Mouse (Mus musculus) neural tube, embryonic 13.5 days (tissue): ENCODE results near the gene Plekhm2. TPM values are rescaled to one million over a fixed set of nuclear protein-coding genes. Genes with fewer than 3 reads are reported as not detected.
A peak's percentile ranks its signal among the peaks of the same experiment; 100 is the strongest.

Source experiments
- ATAC-seq: fragments of 200-750 bp; cut with Nextera tagmentation; 2 replicates; pipeline ENCODE4 v1.8.0; 2017; ENCODE audit warnings: low read depth, mild to moderate bottlenecking, moderate TSS enrichment, moderate library complexity
- H3K27ac ChIP-seq: fragments of 300-500 bp; sonication (generic); replicated peaks from 2 replicates; pipeline ENCODE4 v1.5.1; 2015; ENCODE audit warnings: moderate library complexity, mild to moderate bottlenecking, inconsistent platforms
- H3K27me3 ChIP-seq: fragments of 300-500 bp; sonication (generic); 2 replicates; pipeline ENCODE4 v1.6.1; 2015; ENCODE audit warnings: mild to moderate bottlenecking, inconsistent platforms
- H3K36me3 ChIP-seq: fragments of 300-500 bp; sonication (generic); 2 replicates; pipeline ENCODE4 v1.6.1; 2015; ENCODE audit warnings: mild to moderate bottlenecking, inconsistent platforms
- H3K4me1 ChIP-seq: fragments of 300-500 bp; sonication (generic); replicated peaks from 2 replicates; pipeline ENCODE4 v1.6.1; 2015; ENCODE audit warnings: inconsistent platforms
- H3K4me2 ChIP-seq: fragments of 300-500 bp; sonication (generic); 2 replicates; pipeline ENCODE4 v1.6.1; 2015; ENCODE audit warnings: inconsistent platforms, mild to moderate bottlenecking, moderate library complexity
- H3K4me3 ChIP-seq: fragments of 300-500 bp; sonication (generic); 2 replicates; pipeline ENCODE4 v1.5.1; 2015; ENCODE audit warnings: mild to moderate bottlenecking, inconsistent platforms
- H3K9ac ChIP-seq: fragments of 300-500 bp; sonication (generic); 2 replicates; pipeline ENCODE4 v1.6.1; 2015; ENCODE audit warnings: moderate library complexity, mild to moderate bottlenecking, inconsistent platforms
- H3K9me3 ChIP-seq: fragments of 300-500 bp; sonication (generic); 2 replicates; pipeline ENCODE4 v1.6.1; 2016; ENCODE audit warnings: inconsistent platforms
- WGBS: fragments of 180-500 bp; shearing (Covaris S2); methylation state at CpG from one replicate; pipeline ENCODE4 v1.1.7; 2015; 5-methylcytosine and 5-hydroxymethylcytosine counted together
- polyA plus RNA-seq: library from polyadenylated mRNA; unstranded; fragments of >200 nt; fragmentation: Nextera tagmentation; extraction: Ambion mirVana; gene quantifications from 2 replicates; pipeline ENCODE4 v1.2.1, GENCODE M21; 2015

The Plekhm2 gene
- polyA plus RNA-seq, 1 experiment from 2014 or later: 7.6 TPM

DNA sequence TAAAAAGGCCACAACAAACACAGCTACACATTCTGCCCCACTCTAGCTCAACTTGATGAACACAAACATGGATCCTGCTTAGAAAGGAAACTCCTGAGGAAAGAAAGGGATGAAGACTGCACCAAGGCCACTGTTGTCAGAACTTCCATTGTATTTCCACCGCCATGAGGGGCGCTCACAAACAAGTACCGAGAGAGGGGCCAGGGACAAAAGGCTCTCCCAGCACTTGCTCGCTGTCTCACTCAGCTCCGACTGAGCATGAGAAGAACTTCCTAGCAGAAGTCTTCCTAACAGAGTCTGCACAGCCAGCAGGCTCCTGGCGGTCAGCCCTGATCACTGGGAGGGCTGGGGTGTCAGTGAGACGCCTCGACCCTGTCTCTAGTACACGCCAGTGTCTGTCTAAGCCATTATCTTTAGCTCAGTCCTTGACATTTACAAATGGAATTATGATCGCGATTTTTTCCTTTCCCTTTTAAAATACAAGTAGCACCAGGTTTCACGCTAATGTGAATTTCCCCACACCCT, 18.1 kb upstream of the Plekhm2 start:
- Histone ChIP-seq H3K27me3 (no peaks in the 10 kb centered on the region), H3K4me3 (no peak overlapping the region), H3K9me3 (no peaks in the 10 kb centered on the region), H3K4me1 (no peaks in the 10 kb centered on the region), H3K9ac (no peak overlapping the region), H3K36me3 (peaks cover 58% of the 10 kb centered on the region), H3K4me2 (no peak overlapping the region), H3K27ac (no peak overlapping the region)
- ATAC-seq: no peak
- WGBS: 69% methylated on average over 12 of the region's 12 CpGs

DNA sequence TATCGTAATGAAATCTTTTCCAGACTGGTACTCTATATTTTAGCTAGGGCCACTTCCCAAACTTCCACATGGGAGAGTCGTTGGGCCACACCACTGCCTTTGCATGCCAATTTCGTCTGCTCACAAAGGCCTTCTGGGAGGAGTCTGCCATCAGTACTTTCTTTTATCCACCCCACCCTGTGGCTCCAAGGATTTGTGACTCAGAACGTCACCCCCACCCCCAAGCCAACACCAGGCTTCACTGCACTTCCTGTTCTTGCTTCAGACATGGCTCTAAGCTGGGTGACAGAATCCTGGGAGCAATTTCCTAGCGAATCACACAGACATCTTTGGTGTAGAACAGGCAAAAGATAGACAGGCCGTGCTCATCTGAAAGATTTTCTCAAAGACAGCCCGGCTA, 17.1 kb upstream of the Plekhm2 start:
- no peaks in the 10 kb centered on the region for H3K9me3 ChIP-seq
- no peaks in the 10 kb centered on the region for H3K4me1 ChIP-seq
- H3K4me2 ChIP-seq: no peak overlapping the region
- H3K4me3 ChIP-seq: no peak overlapping the region
- no peak overlapping the region for H3K27ac ChIP-seq
- 57% methylated on average over 7 of the region's 7 CpGs for WGBS
- H3K36me3 ChIP-seq: peaks cover 57% of the 10 kb centered on the region
- no peaks in the 10 kb centered on the region for H3K27me3 ChIP-seq
- no peak for ATAC-seq
- no peak overlapping the region for H3K9ac ChIP-seq

DNA sequence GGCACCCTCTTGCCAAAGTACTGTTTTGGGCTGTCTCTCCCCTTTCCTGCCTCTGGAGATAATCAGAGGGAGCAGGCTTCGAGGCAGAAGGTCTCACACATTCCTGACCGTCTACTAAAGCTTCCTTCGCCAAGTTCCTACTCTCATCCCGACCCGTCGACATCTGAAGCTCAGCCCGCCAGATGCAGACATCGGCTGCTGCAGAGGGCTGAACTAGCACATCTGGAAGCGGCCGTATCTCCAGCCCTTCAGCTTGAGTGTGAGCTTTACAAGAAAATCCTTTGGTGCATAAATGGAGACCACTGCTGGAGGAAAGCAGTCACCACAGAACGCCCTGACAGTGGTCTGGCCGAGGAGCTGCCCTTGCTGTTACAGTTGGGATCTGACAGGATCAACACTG, 16.2 kb upstream of the Plekhm2 start:
- Histone ChIP-seq H3K36me3 (peaks cover 48% of the 10 kb centered on the region), H3K4me3 (no peak overlapping the region), H3K4me2 (no peak overlapping the region), H3K27ac (no peak overlapping the region), H3K4me1 (no peaks in the 10 kb centered on the region), H3K27me3 (no peaks in the 10 kb centered on the region), H3K9me3 (no peaks in the 10 kb centered on the region), H3K9ac (no peak overlapping the region)
- no peak for ATAC-seq
- 74% methylated on average over 12 of the region's 12 CpGs for WGBS

DNA sequence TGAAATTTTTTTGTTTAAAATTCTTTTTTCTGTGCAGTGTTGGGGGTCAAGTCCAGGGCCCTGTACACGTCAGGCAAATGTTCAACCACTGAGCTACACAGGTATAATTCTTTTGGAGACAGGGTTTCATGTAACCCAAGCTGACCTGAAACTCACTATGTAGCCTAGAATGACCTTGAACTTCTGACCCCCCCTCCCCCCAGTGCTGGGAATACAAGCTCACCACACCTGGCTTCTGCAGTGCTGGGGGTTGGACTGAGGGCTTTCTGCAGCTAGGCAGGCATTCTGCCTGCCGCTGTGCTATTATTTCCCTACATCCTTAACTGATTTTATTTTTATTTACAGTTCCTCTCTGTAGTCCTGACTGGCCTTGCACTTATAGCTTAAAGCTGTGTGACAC, 14.3 kb upstream of the Plekhm2 start:
- Histone ChIP-seq H3K4me3 (no peak overlapping the region), H3K9ac (no peak overlapping the region), H3K27ac (no peak overlapping the region), H3K4me1 (no peaks in the 10 kb centered on the region), H3K27me3 (no peaks in the 10 kb centered on the region), H3K36me3 (peaks cover 30% of the 10 kb centered on the region), H3K9me3 (no peaks in the 10 kb centered on the region), H3K4me2 (no peak overlapping the region)
- ATAC-seq: no peak
- 95% methylated on average over 2 of the region's 2 CpGs for WGBS

DNA sequence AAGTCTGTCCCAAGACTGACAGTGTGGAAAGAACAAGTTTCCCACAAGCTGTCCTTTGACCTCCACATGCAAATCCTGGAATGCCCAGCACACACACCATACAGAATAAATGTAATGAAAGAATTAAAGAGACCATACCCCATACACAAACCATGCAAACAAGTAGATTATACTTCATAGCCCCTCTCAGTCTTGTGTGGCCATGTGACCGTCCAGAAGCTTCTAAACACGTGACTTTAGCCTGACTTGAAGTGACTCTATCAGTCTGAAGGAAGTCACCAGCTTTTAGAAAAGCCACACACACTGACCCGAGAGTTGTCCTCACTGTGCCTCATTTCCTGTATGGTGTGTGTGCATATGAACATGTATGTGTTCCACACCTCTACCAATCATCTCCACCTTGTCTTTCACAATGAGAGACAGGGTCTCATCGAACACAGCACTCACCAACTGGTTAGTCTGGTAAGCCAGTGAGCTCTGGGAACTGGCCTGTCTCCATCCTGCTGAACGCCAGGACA, 11.8 kb upstream of the Plekhm2 start:
- Histone ChIP-seq H3K9ac (no peak overlapping the region), H3K4me3 (no peak overlapping the region), H3K4me2 (no peak overlapping the region), H3K4me1 (no peaks in the 10 kb centered on the region), H3K9me3 (no peaks in the 10 kb centered on the region), H3K27ac (no peak overlapping the region), H3K36me3 (peaks cover 9% of the 10 kb centered on the region; the same call in 1 of the 2 replicates), H3K27me3 (no peaks in the 10 kb centered on the region)
- WGBS: 86% methylated on average over 5 of the region's 5 CpGs
- ATAC-seq: no peak

DNA sequence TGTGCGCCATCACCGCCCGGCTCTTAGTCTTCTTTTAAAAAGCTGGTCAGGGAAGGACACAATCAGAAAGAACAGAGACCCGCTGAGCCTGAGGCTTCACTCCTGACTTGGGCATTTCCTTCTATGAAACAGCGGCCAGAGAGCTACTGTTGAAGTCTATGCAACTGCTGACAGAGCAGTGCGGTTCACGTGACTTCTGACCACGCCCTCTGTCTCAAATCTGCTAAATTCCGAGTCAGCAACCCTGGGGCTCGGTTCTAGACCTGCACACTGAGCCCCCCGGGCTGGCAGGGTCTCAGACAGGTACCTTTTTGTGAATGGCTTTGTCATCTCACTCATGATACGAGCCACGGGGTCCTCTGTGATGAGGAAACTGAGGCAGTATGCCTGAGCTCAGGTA, 7.6 kb upstream of the Plekhm2 start:
- Histone ChIP-seq H3K9me3 (no peaks in the 10 kb centered on the region), H3K4me2 (no peak overlapping the region), H3K4me1 (no peaks in the 10 kb centered on the region), H3K36me3 (0 out of 2 replicates have a peak, but pooled peaks cover 4% of the 10 kb centered on the region), H3K27ac (no peak overlapping the region), H3K27me3 (no peaks in the 10 kb centered on the region), H3K4me3 (no peak overlapping the region), H3K9ac (no peak overlapping the region)
- WGBS: 78% methylated on average over 13 of the region's 13 CpGs
- no peak for ATAC-seq

DNA sequence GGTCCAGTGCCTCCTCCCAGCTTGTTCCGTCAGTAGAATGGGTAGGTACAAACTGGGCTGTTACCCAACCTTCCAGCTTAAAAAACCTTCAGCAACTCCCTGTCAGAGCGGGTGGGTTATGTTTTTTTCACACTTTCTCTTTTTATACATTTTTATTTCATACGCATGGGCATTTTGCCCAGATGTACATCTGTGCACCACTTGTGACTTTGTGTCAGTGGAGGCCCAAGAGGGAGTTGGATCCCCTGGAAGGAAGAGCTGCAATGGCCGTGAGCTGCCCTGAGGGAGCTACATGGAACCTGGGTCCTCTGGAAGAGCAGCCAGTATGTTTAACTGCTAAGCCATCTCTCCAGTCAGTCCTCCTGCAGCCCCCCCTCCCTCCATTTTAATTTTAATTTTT, 6.7 kb upstream of the Plekhm2 start:
- H3K4me2 ChIP-seq: no peak overlapping the region
- H3K36me3 ChIP-seq: no peaks in the 10 kb centered on the region
- no peak overlapping the region for H3K9ac ChIP-seq
- no peaks in the 10 kb centered on the region for H3K27me3 ChIP-seq
- no peak overlapping the region for H3K27ac ChIP-seq
- no peak overlapping the region for H3K4me3 ChIP-seq
- no peaks in the 10 kb centered on the region for H3K4me1 ChIP-seq
- WGBS: 77% methylated on average over 4 of the region's 4 CpGs
- ATAC-seq: no peak
- no peaks in the 10 kb centered on the region for H3K9me3 ChIP-seq

DNA sequence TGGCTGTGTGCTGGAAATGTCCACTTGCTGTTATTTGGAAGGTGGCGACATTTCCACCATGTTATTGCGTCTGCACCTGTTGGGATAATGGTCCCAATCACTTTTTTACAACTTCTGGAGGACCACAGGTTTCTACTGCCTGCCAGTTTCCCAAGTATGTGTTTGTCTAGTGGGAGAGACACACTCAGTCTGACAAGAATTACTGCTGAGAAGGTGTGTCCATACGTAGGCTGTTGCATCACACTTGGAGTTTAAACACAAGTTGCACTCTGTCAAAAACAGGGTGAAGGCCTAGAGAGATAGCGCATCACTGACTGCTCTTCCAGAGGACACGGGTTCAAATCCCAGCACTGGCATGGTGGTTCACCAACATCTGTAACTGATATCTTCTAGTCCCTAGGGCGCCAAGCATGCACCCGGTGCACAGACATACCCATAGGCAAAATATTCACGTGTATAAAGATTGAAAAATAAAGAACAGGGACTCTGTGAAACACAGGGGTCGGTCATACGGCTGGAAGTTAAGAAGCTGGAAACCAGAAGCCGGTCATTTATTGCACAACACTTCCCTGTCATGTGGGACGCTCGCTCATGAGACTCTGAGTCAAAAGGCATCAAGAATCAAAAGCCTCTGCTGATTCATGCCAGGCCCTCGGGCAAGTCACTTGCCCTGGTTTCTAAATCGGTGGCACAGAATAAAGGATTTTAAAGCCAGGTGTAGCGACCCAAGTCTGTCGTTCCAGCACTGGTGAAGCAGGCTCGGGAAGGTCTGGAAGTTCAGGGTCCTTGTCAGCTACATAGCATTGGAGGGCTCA, 5.4 kb upstream of the Plekhm2 start:
- H3K4me2 ChIP-seq: no peak overlapping the region
- H3K9me3 ChIP-seq: no peaks in the 10 kb centered on the region
- H3K27ac ChIP-seq: no peak overlapping the region
- WGBS: 83% methylated on average over 18 of the region's 18 CpGs
- H3K36me3 ChIP-seq: no peaks in the 10 kb centered on the region
- no peak overlapping the region for H3K9ac ChIP-seq
- no peaks in the 10 kb centered on the region for H3K27me3 ChIP-seq
- no peak overlapping the region for H3K4me3 ChIP-seq
- no peak for ATAC-seq
- peaks cover 1% of the 10 kb centered on the region; the same call in 1 of the 2 replicates for H3K4me1 ChIP-seq

DNA sequence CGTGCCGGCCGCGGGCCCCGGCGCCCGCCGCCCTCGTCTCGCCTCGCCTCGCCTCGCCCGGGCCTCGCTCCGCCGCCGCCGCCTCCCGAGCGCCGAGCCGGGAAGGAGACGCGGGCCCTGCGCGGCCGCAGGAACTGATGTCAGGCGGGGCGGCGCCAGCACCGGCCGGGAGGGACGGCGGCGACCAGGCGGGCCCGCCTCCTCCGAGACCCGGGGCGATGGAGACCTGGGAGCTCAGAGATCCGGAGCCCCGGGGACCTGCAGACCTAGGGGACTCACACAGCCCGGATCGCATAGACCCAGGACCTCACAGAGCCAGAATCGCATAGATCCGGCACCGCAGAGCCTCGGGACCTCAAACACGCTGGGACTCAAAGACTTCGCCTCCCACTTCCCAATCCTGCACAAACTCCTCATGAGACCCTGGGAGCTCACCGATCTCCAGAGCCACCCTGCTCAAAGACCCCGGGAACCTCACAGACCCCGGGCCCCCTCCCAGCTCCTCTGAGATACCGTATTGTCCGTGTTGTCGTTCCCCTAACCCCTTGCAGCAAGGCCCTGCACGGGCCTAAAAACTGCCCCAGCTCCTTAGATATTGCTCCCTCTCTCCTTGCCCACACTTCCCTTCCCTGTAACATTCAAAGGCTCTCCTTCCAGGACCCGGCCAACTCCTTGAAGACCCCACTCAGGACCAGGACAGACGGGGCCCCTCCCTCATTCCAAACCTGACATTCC, 521 bp downstream of the Plekhm2 start:
- no peaks in the 10 kb centered on the region for H3K27me3 ChIP-seq
- peak overlapping the region; percentile 97 for H3K9ac ChIP-seq
- ATAC-seq: peak; percentile 85
- peak overlapping the region; percentile 86 for H3K4me3 ChIP-seq
- peaks cover 19% of the 10 kb centered on the region; the same call in 1 of the 2 replicates for H3K36me3 ChIP-seq
- H3K9me3 ChIP-seq: no peaks in the 10 kb centered on the region
- WGBS: 1% methylated on average over 42 of the region's 60 CpGs
- H3K4me1 ChIP-seq: peaks cover 23% of the 10 kb centered on the region
- H3K27ac ChIP-seq: peak overlapping the region; percentile 86
- peak overlapping the region; percentile 88 for H3K4me2 ChIP-seq

DNA sequence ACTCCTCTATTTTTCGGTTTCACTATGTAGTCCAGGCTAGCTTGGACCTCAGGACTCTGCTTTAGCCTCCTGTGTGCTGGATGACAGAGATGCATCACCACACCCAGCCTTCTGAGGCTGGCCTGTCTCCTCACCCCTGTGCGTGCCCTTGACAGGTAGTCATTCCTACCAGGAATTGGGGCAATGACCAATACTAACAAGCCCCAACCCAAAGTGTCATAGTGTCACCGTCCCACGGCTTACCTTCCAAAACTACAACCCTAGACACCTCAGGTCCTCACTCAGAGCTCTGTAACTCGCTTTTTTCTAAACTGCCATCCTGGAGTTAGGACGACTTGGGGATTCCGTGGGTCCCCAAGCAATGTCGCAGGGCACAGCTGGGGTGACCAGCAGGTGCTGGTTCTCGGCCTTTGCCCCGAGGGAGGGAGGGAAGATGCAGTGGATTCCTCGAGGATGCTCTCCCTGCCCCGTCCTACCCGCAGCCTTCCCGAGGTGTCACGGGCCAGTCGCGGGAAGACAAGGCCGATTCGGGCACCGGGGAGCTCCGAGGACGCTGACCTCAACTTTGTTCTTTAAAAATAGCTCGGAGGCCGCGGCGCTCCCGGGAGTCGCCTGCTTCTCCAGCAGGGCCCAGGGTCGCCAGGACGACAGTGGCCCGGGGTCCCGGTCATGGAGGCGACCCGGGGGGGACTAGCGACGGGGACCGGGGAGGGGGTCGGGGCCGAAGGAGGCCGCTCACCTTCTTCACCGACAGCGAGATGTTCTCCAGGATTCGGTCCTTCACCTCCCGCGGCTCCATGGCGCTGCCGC, 1.4 kb downstream of the Plekhm2 start:
- Histone ChIP-seq H3K4me2 (peak overlapping the region; percentile 88), H3K9me3 (no peaks in the 10 kb centered on the region), H3K27me3 (no peaks in the 10 kb centered on the region), H3K4me1 (peaks cover 23% of the 10 kb centered on the region), H3K27ac (peak overlapping the region; percentile 86), H3K4me3 (peak overlapping the region; percentile 86), H3K36me3 (peaks cover 27% of the 10 kb centered on the region; the same call in 1 of the 2 replicates), H3K9ac (peak overlapping the region; percentile 97)
- ATAC-seq: peak; percentile 41
- WGBS: 4% methylated on average over 41 of the region's 47 CpGs

DNA sequence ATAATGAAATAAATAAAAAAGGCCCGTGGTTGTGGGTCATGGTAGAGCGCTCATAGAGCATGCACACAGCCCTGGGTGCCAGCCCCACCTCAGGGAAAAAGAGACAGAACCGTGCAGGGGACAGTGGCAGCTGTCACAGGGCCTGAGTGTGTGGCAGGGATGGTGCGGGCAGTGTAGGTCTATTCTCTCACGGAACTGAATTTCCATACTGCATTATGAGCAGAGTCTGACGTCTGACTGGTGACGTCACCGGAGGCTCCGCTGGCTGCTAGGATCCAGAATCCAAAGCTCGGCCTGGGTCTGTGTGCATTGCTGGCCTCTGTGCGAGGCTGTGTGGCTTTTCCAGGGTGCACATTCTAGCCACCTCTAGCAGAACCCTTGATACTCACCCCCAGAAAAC, 3.8 kb downstream of the Plekhm2 start:
- no peaks in the 10 kb centered on the region for H3K9me3 ChIP-seq
- H3K9ac ChIP-seq: no peak overlapping the region
- 84% methylated on average over 11 of the region's 11 CpGs for WGBS
- H3K27ac ChIP-seq: no peak overlapping the region
- no peak for ATAC-seq
- H3K27me3 ChIP-seq: no peaks in the 10 kb centered on the region
- H3K36me3 ChIP-seq: peaks cover 33% of the 10 kb centered on the region
- H3K4me1 ChIP-seq: peaks cover 23% of the 10 kb centered on the region
- no peak overlapping the region for H3K4me3 ChIP-seq
- H3K4me2 ChIP-seq: no peak overlapping the region
